Mouse (Mus musculus) kidney, postnatal 0 days (tissue): ENCODE results near the gene Cactin. TPM values are rescaled to one million over a fixed set of nuclear protein-coding genes. Genes with fewer than 3 reads are reported as not detected.
A peak's percentile ranks its signal among the peaks of the same experiment; 100 is the strongest.

Experiments
- ATAC-seq: fragments of 200-750 bp; cut with Nextera tagmentation; replicated peaks from 2 replicates; pipeline ENCODE4 v1.8.0; 2017; ENCODE audit warnings: low read depth, moderate number of reproducible peaks, moderate TSS enrichment, moderate library complexity; ENCODE audit not compliant: low FRiP score
- DNase-seq: peaks from one replicate; pipeline ENCODE4 v3.0.0-alpha.2; 2016; ENCODE audit warnings: low spot score
- H3K27ac ChIP-seq: fragments of 300-500 bp; sonication (generic); 2 replicates; pipeline ENCODE4 v1.5.1; 2014; ENCODE audit warnings: mild to moderate bottlenecking
- H3K27me3 ChIP-seq: fragments of 300-500 bp; sonication (generic); 2 replicates; pipeline ENCODE4 v1.6.1; 2014; ENCODE audit warnings: low read length, mixed read lengths; ENCODE audit not compliant: insufficient read depth
- H3K36me3 ChIP-seq: fragments of 300-500 bp; sonication (generic); 2 replicates; pipeline ENCODE4 v1.6.1; 2014; ENCODE audit warnings: low read length, mixed read lengths; ENCODE audit not compliant: insufficient read depth
- H3K4me1 ChIP-seq: fragments of 300-500 bp; sonication (generic); replicated peaks from 2 replicates; pipeline ENCODE4 v1.6.1; 2014; ENCODE audit warnings: antibody characterized with exemption, low read length, mixed read lengths; ENCODE audit not compliant: insufficient read depth
- H3K4me2 ChIP-seq: fragments of 300-500 bp; sonication (generic); 2 replicates; pipeline ENCODE4 v1.6.1; 2014; ENCODE audit warnings: mild to moderate bottlenecking, low read length, moderate library complexity, mixed read lengths
- H3K4me3 ChIP-seq: fragments of 300-500 bp; sonication (generic); replicated peaks from 2 replicates; pipeline ENCODE4 v1.5.1; 2014; ENCODE audit warnings: low read depth, low read length
- H3K9ac ChIP-seq: fragments of 300-500 bp; sonication (generic); 2 replicates; pipeline ENCODE4 v1.6.1; 2014; ENCODE audit warnings: low read depth, low read length
- H3K9me3 ChIP-seq: fragments of 300-500 bp; sonication (generic); replicated peaks from 2 replicates; pipeline ENCODE4 v1.6.1; 2016; ENCODE audit warnings: low read length, inconsistent platforms, mixed read lengths
- CTCF ChIP-seq: IDR thresholded peaks from 2 replicates; pipeline ENCODE4 v1.5.1; 2016; ENCODE audit warnings: antibody characterized with exemption, low read depth, mild to moderate bottlenecking, moderate library complexity
- WGBS: fragments of 180-500 bp; shearing (Covaris S2); extraction: QIAGEN DNeasy Blood & Tissue Kit; methylation state at CpG from one replicate; pipeline ENCODE4 v1.1.7; 2014; 5-methylcytosine and 5-hydroxymethylcytosine counted together
- polyA plus RNA-seq: library from polyadenylated mRNA; unstranded; fragments of >200 nt; fragmentation: Nextera tagmentation; extraction: Ambion mirVana; gene quantifications from 2 replicates; pipeline ENCODE4 v1.2.1, GENCODE M21; 2015

The Cactin gene
- polyA plus RNA-seq, result 24.5 and 26.4 TPM in 2 replicates

- H3K4me3 ChIP-seq, result peak within 1 kb of the TSS; percentile 83
- ATAC-seq (peak; percentile 90), DNase-seq (peak; percentile 100)
- H3K36me3 ChIP-seq, result peaks cover 36% of the 10 kb centered on the region
- no peaks in the 10 kb centered on the region for H3K27me3 ChIP-seq
- H3K4me2 ChIP-seq, result peak within 1 kb of the TSS; percentile 74
- peak; percentile 48; the same call in 1 of the 2 replicates for TF ChIP-seq CTCF
- no peaks in the 10 kb centered on the region for H3K9me3 ChIP-seq
- H3K4me1 ChIP-seq, result peaks cover 20% of the 10 kb centered on the region
- H3K27ac ChIP-seq, result peak within 1 kb of the TSS; percentile 91
- under 1% methylated on average over 68 of the region's 68 CpGs for WGBS
- H3K9ac ChIP-seq, result peak within 1 kb of the TSS; percentile 80
Measured at GRCm38 (mm10) chr10:81320550-81321347, at the start of gene Cactin. TSS of gene Cactin (plus strand) at chr10:81321103.

GRCm38 (mm10) chr10:81272356-81272755, 48.5 kb upstream of the Cactin start:
- DNase-seq (no peak), ATAC-seq (no peak)
- WGBS, result 94% methylated on average over 21 of the region's 21 CpGs
- Histone ChIP-seq H3K9me3 (no peaks in the 10 kb centered on the region), H3K36me3 (peaks cover 39% of the 10 kb centered on the region), H3K9ac (no peak overlapping the region), H3K27ac (no peak overlapping the region), H3K4me3 (no peak overlapping the region), H3K27me3 (no peaks in the 10 kb centered on the region), H3K4me2 (no peak overlapping the region), H3K4me1 (peaks cover 6% of the 10 kb centered on the region)
- TF ChIP-seq CTCF, result no peak

- Histone ChIP-seq H3K9me3 (no peaks in the 10 kb centered on the region), H3K4me1 (peaks cover 3% of the 10 kb centered on the region), H3K27ac (no peak overlapping the region), H3K4me2 (no peak overlapping the region), H3K4me3 (no peak overlapping the region), H3K27me3 (no peaks in the 10 kb centered on the region), H3K9ac (no peak overlapping the region), H3K36me3 (peaks cover 41% of the 10 kb centered on the region)
- ATAC-seq (no peak), DNase-seq (no peak)
- no peak for TF ChIP-seq CTCF
- WGBS, result 95% methylated on average over 19 of the region's 19 CpGs
Measured at GRCm38 (mm10) chr10:81273842-81274241, 47.1 kb upstream of the Cactin start.

GRCm38 (mm10) chr10:81277676-81278075, 43.2 kb upstream of the Cactin start:
- Histone ChIP-seq H3K36me3 (peaks cover 22% of the 10 kb centered on the region), H3K27me3 (no peaks in the 10 kb centered on the region), H3K27ac (no peak overlapping the region), H3K9me3 (no peaks in the 10 kb centered on the region), H3K4me3 (no peak overlapping the region), H3K9ac (no peak overlapping the region), H3K4me2 (no peak overlapping the region), H3K4me1 (no peaks in the 10 kb centered on the region)
- no peak for TF ChIP-seq CTCF
- ATAC-seq (no peak), DNase-seq (no peak)
- WGBS, result 83% methylated on average over 22 of the region's 22 CpGs

- H3K4me1 ChIP-seq, result no peaks in the 10 kb centered on the region
- ATAC-seq (no peak), DNase-seq (peak; percentile 63)
- TF ChIP-seq CTCF, result no peak
- H3K27me3 ChIP-seq, result no peaks in the 10 kb centered on the region
- H3K9ac ChIP-seq, result no peak overlapping the region
- 27% methylated on average over 10 of the region's 10 CpGs for WGBS
- H3K27ac ChIP-seq, result no peak overlapping the region
- H3K36me3 ChIP-seq, result 0 out of 2 replicates have a peak, but pooled peaks cover 8% of the 10 kb centered on the region
- H3K9me3 ChIP-seq, result no peaks in the 10 kb centered on the region
- no peak overlapping the region for H3K4me3 ChIP-seq
- no peak overlapping the region for H3K4me2 ChIP-seq
Measured at GRCm38 (mm10) chr10:81279496-81279895, 41.4 kb upstream of the Cactin start.

GRCm38 (mm10) chr10:81284189-81284588, 36.7 kb upstream of the Cactin start:
- 44% methylated on average over 6 of the region's 6 CpGs for WGBS
- TF ChIP-seq CTCF, result no peak
- H3K9ac ChIP-seq, result no peak overlapping the region
- 0 out of 2 replicates have a peak, but pooled peaks cover 2% of the 10 kb centered on the region for H3K27me3 ChIP-seq
- peak overlapping the region; percentile 73 for H3K4me2 ChIP-seq
- H3K36me3 ChIP-seq, result no peaks in the 10 kb centered on the region
- DNase-seq, result no peak
- peak overlapping the region; percentile 63 for H3K27ac ChIP-seq
- no peaks in the 10 kb centered on the region for H3K9me3 ChIP-seq
- H3K4me1 ChIP-seq, result peaks cover 5% of the 10 kb centered on the region; the same call in 1 of the 2 replicates
- H3K4me3 ChIP-seq, result no peak overlapping the region
- no peak for ATAC-seq
